Mouse (Mus musculus) heart, embryonic 15.5 days (tissue): ENCODE measurements at regions not wholly inside any gene's neighbourhood (a gene's known extent, or its start where the extent isn't known, plus 50 kb on each side); places are given as distances from the start of the nearest gene placed in this dataset.

Source experiments
- ATAC-seq: fragments of 200-750 bp; cut with Nextera tagmentation; replicated peaks from 2 replicates; pipeline ENCODE4 v1.8.0; 2017; ENCODE audit warnings: low read depth, moderate TSS enrichment; ENCODE audit not compliant: insufficient number of reproducible peaks, insufficient read depth, low FRiP score
- H3K27ac ChIP-seq: fragments of 300-500 bp; sonication (generic); 2 replicates; pipeline ENCODE4 v1.5.1; 2015; ENCODE audit warnings: mild to moderate bottlenecking, inconsistent platforms
- H3K27me3 ChIP-seq: fragments of 300-500 bp; sonication (generic); 2 replicates; pipeline ENCODE4 v1.6.1; 2015; ENCODE audit warnings: inconsistent platforms
- H3K36me3 ChIP-seq: fragments of 300-500 bp; sonication (generic); 2 replicates; pipeline ENCODE4 v1.6.1; 2015; ENCODE audit warnings: mild to moderate bottlenecking, inconsistent platforms
- H3K4me1 ChIP-seq: fragments of 300-500 bp; sonication (generic); replicated peaks from 2 replicates; pipeline ENCODE4 v1.6.1; 2015; ENCODE audit warnings: inconsistent platforms
- H3K4me2 ChIP-seq: fragments of 300-500 bp; sonication (generic); 2 replicates; pipeline ENCODE4 v1.6.1; 2015; ENCODE audit warnings: inconsistent platforms, mild to moderate bottlenecking, moderate library complexity
- H3K4me3 ChIP-seq: fragments of 300-500 bp; sonication (generic); 2 replicates; pipeline ENCODE4 v1.5.1; 2015; ENCODE audit warnings: mild to moderate bottlenecking, inconsistent platforms
- H3K9ac ChIP-seq: fragments of 300-500 bp; sonication (generic); 2 replicates; pipeline ENCODE4 v1.6.1; 2015; ENCODE audit warnings: mild to moderate bottlenecking, inconsistent platforms
- H3K9me3 ChIP-seq: fragments of 300-500 bp; sonication (generic); replicated peaks from 2 replicates; pipeline ENCODE4 v1.6.1; 2016; ENCODE audit warnings: inconsistent platforms
- WGBS: fragments of 180-500 bp; shearing (Covaris S2); methylation state at CpG from one replicate; pipeline ENCODE4 v1.1.7; 2015; ENCODE audit warnings: mixed read lengths; 5-methylcytosine and 5-hydroxymethylcytosine counted together

- peaks cover 19% of the 10 kb centered on the region for H3K4me1 ChIP-seq
- no peaks in the 10 kb centered on the region for H3K36me3 ChIP-seq
- no peak for ATAC-seq
- no peaks in the 10 kb centered on the region for H3K9me3 ChIP-seq
- H3K27me3 ChIP-seq, result no peaks in the 10 kb centered on the region
- H3K4me2 ChIP-seq, result no peak overlapping the region
- H3K4me3 ChIP-seq, result no peak overlapping the region
- no peak overlapping the region for H3K9ac ChIP-seq
- 61% methylated on average over 7 of the region's 7 CpGs for WGBS
- peak overlapping the region; percentile 92 for H3K27ac ChIP-seq
These were observed 211.0 kb downstream of the Nuak1 start for GRCm38 (mm10) chr10:84229224-84229921.

DNA sequence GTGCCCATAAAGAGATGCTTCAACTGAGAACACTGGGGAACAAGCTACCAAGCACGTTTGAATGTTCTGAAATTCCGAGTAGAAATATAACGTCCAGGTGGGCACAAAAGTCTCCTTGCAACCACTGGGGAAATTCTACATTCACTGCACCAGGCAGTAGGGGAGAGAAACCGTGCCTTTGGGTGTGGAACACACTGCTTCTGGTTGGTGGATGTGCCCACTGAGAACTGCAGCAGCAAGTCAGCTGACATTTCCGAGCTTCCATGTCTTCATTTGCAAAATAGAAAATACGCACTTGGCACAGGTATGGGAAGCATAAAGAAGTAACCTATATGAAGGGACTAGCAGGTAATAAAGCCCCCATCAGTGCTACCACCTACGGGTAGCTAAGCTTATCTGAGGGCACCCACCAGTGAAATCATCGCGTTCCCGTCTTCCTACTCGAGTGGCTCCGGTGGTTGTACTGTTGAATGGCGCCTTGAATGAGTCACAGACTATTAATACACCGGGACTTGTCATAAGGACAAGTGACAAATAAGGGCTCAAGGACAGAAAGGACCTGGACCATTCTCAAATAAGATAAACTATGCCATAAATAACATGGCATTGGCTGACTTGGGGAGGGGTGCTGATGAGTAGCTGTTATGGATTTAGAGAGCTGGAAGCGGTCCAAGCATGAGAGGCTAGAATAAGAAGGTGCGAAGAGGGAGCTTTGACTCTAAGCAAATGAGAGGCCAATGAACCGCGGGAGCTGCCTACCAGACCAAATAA lies 210.2 kb downstream of the Nuak1 start:
- peak; percentile 95 for ATAC-seq
- Histone ChIP-seq H3K4me1 (peaks cover 19% of the 10 kb centered on the region), H3K9ac (0 out of 2 replicates have a peak overlapping the region, but pooled peaks have one; percentile 20), H3K4me2 (peak overlapping the region; percentile 45), H3K9me3 (no peaks in the 10 kb centered on the region), H3K27ac (peak overlapping the region; percentile 92), H3K4me3 (peak overlapping the region; percentile 25; the same call in 1 of the 2 replicates), H3K36me3 (no peaks in the 10 kb centered on the region), H3K27me3 (no peaks in the 10 kb centered on the region)
- WGBS, result 42% methylated on average over 18 of the region's 18 CpGs

- no peaks in the 10 kb centered on the region for H3K27me3 ChIP-seq
- H3K36me3 ChIP-seq, result no peaks in the 10 kb centered on the region
- whole genome bisulfite sequencing, result 83% methylated on average over 6 of the region's 6 CpGs
- H3K9ac ChIP-seq, result no peak overlapping the region
- H3K4me3 ChIP-seq, result no peak overlapping the region
- no peaks in the 10 kb centered on the region for H3K9me3 ChIP-seq
- no peak for ATAC-seq
- H3K27ac ChIP-seq, result no peak overlapping the region
- H3K4me2 ChIP-seq, result no peak overlapping the region
- peaks cover 8% of the 10 kb centered on the region for H3K4me1 ChIP-seq
These were observed 205.4 kb downstream of the Nuak1 start for GRCm38 (mm10) chr10:84235006-84235405.

GRCm38 (mm10) chr10:84236236-84236635 lies 204.2 kb downstream of the Nuak1 start:
- H3K4me1 ChIP-seq, result 0 out of 2 replicates have a peak, but pooled peaks cover 4% of the 10 kb centered on the region
- no peak overlapping the region for H3K4me3 ChIP-seq
- H3K4me2 ChIP-seq, result no peak overlapping the region
- H3K9me3 ChIP-seq, result no peaks in the 10 kb centered on the region
- H3K27me3 ChIP-seq, result no peaks in the 10 kb centered on the region
- no peak overlapping the region for H3K9ac ChIP-seq
- H3K36me3 ChIP-seq, result no peaks in the 10 kb centered on the region
- WGBS, result 63% methylated on average over 2 of the region's 2 CpGs
- no peak overlapping the region for H3K27ac ChIP-seq
- ATAC-seq, result no peak

DNA sequence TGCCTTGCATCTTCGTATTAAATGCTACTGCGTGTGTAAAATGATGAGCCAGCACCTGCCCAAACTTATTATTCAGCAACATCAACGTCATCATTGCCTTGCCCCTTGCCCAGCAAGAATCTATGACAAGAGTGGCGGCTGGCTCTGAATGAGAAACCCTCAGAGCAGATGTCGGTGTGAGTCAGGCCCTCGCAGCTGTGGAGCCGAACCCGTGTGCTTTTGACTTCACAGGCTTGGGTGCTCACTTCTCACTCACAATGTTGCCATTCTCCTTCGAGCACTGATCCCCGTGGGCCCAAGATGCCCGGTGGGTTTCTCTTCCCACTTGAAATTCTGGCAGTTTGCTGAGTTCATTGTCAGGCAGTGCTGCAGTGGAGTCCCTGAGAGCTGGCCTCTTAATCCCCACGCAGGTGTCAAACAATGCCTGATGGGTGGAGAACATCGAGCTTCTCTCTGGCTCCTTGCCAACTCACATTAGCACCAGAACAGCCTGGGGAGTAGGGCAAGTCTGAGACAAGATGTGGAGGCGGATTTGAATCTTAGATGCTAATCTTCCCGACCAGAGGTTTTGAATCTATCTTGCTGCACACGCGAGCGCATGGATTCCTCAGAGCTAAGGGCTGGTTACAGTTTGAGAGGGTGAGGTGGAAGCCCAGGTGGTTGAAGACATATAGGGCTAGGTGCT lies 202.0 kb downstream of the Nuak1 start:
- Histone ChIP-seq H3K27me3 (no peaks in the 10 kb centered on the region), H3K4me2 (no peak overlapping the region), H3K4me1 (0 out of 2 replicates have a peak, but pooled peaks cover 4% of the 10 kb centered on the region), H3K4me3 (no peak overlapping the region), H3K9ac (no peak overlapping the region), H3K36me3 (no peaks in the 10 kb centered on the region), H3K9me3 (peaks cover 11% of the 10 kb centered on the region; the same call in 1 of the 2 replicates), H3K27ac (no peak overlapping the region)
- no peak for ATAC-seq
- 65% methylated on average over 18 of the region's 18 CpGs for WGBS

- Histone ChIP-seq H3K9ac (no peak overlapping the region), H3K27ac (no peak overlapping the region), H3K4me1 (0 out of 2 replicates have a peak, but pooled peaks cover 4% of the 10 kb centered on the region), H3K4me3 (no peak overlapping the region), H3K36me3 (no peaks in the 10 kb centered on the region), H3K9me3 (peaks cover 11% of the 10 kb centered on the region; the same call in 1 of the 2 replicates), H3K27me3 (no peaks in the 10 kb centered on the region), H3K4me2 (no peak overlapping the region)
- WGBS, result 90% methylated on average over 5 of the region's 5 CpGs
- ATAC-seq, result no peak
These were observed 197.1 kb downstream of the Nuak1 start for GRCm38 (mm10) chr10:84243283-84243682.

- Histone ChIP-seq H3K9ac (no peak overlapping the region), H3K4me1 (no peaks in the 10 kb centered on the region), H3K27ac (no peak overlapping the region), H3K4me2 (no peak overlapping the region), H3K4me3 (no peak overlapping the region), H3K36me3 (no peaks in the 10 kb centered on the region), H3K9me3 (no peaks in the 10 kb centered on the region), H3K27me3 (no peaks in the 10 kb centered on the region)
- WGBS, result 88% methylated on average over 3 of the region's 3 CpGs
- no peak for ATAC-seq
These were observed 191.1 kb downstream of the Nuak1 start for GRCm38 (mm10) chr10:84249346-84249745.

DNA sequence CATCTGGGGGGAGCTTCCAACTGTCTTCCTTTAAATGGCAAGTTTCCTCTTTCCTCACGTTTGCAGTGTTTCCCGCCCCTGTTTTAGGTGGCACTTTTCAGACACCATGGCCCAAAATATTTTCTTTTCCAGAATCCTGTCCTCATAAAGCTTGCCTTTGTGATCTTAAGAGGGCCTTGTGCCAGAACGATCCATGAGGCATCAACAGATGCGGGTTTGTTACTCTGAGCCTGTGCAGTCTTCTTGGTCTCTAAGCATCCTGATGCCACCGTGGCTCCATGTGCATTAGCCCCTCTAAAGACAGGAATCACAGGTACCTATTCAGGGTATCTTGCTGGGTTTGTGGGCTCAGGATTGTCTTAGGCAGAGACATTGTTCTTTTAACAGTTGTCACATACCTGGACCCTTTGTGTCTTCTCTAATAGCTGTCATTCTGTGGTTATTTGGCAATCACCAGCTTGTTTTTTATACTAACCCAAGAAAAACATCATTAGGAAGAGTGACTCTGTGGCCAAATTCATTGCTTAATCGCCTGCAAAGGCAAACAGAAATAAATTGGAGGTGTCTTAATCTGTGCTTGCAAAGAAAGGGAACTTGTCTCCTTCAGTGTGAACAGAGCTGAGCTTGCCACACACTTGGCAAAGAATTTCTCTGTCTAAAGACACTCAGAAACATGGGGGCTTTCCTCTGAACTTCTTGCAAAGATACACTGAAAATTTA lies 179.3 kb downstream of the Nuak1 start:
- ATAC-seq, result no peak
- H3K4me3 ChIP-seq, result no peak overlapping the region
- whole genome bisulfite sequencing, result 76% methylated on average over 6 of the region's 6 CpGs

DNA sequence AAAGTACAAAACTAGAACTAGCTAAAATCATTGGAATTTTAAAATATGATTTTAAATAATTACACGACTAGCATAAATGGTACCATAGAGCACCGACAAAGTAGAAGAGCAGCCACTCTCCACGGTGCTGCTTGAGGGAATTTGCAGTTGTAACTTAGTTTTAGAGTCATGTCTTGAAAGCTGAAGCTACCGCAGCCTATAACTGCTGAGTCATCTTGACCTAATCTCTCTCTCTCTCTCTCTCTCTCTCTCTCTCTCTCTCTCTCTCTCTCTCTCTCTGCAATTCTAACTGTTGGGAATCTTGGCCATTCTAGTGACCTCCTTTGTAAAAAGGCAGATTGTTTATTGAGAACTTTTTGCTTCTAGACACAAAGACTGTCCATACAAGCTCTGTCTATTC lies 177.5 kb downstream of the Nuak1 start:
- no peak for ATAC-seq
- 84% methylated on average over 4 of the region's 4 CpGs for WGBS
- H3K4me2 ChIP-seq, result no peak overlapping the region

More for the DNA sequence above, 179.3 kb downstream of the Nuak1 start:
- Histone ChIP-seq H3K4me2 (no peak overlapping the region), H3K27ac (no peak overlapping the region), H3K9me3 (no peaks in the 10 kb centered on the region), H3K4me1 (no peaks in the 10 kb centered on the region), H3K9ac (no peak overlapping the region), H3K27me3 (no peaks in the 10 kb centered on the region), H3K36me3 (no peaks in the 10 kb centered on the region)

DNA sequence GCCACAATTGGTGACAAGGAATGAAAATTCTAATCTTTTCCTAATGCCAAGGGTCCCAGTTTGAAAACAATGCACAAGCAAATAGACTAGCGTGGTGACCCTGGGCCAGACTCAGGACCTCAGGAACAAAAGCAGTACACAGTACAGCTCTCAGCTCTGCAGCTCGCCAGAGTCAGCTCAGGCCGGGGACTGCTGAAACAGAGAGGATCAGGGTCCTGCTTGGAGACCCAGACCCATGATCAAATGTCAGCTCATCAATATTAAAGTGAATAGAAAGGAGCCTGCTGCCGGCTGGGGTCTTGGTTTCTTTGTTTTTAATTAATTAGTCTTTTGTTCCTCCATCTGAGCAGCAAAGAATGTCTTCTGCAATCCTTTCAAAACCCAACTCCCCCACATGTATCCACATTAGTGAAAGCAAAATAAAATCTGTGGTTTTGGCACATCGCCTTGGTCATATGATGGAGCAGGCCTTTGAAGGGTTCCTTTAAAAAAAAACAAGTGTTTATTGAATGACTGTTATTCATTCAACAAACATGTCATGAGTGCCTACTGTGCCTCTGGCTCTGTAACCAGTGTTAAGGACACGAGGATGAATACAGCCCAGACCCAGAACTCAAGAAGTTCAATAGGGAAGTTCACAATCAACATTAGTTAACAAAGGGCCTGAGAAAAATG lies 154.4 kb downstream of the Nuak1 start:
- Histone ChIP-seq H3K27me3 (no peaks in the 10 kb centered on the region), H3K36me3 (no peaks in the 10 kb centered on the region), H3K4me3 (no peak overlapping the region), H3K9ac (no peak overlapping the region), H3K4me1 (no peaks in the 10 kb centered on the region), H3K27ac (no peak overlapping the region), H3K9me3 (no peaks in the 10 kb centered on the region), H3K4me2 (no peak overlapping the region)
- no peak for ATAC-seq
- 74% methylated on average over 6 of the region's 6 CpGs for WGBS

More for the DNA sequence above, 177.5 kb downstream of the Nuak1 start:
- no peaks in the 10 kb centered on the region for H3K36me3 ChIP-seq
- no peak overlapping the region for H3K27ac ChIP-seq
- no peaks in the 10 kb centered on the region for H3K4me1 ChIP-seq
- H3K9me3 ChIP-seq, result no peaks in the 10 kb centered on the region
- no peak overlapping the region for H3K4me3 ChIP-seq
- no peaks in the 10 kb centered on the region for H3K27me3 ChIP-seq
- H3K9ac ChIP-seq, result no peak overlapping the region
